Mouse (Mus musculus): ENCODE measurements around the gene Crhr2. TPM values are rescaled to one million over a fixed set of nuclear protein-coding genes. Genes with fewer than 3 reads are reported as not detected.

Crhr2 gene
- total and polyA plus RNA-seq, 2 experiments from 2014 or later = 10.8 to 24.4 TPM

GRCm38 (mm10) chr6:55123056-55123455, 9.8 kb downstream of the Crhr2 start:
- peaks cover 3% of the 10 kb centered on the region for H3K27me3 ChIP-seq (ENCODE audit: control insufficient read depth, insufficient read depth, low read length)
- H3K36me3 ChIP-seq (replicated peaks; ENCODE audit: control insufficient read depth, insufficient read depth, low read length) = no peaks in the 10 kb centered on the region
- H3K4me2 ChIP-seq (ENCODE audit: low read depth, low read length) = no peak overlapping the region
- TF ChIP-seq CTCF (IDR thresholded peaks at IDR 0.05; ENCODE audit: low read depth) = no peak
- H3K4me3 ChIP-seq (ENCODE audit: low read depth, low read length) = no peak overlapping the region
- H3K9me3 ChIP-seq (replicated peaks; ENCODE audit: control insufficient read depth, low read length) = no peaks in the 10 kb centered on the region
- no peak overlapping the region for H3K9ac ChIP-seq (replicated peaks; ENCODE audit: low read depth, low read length)
- DNase-seq (ENCODE audit: low spot score) = no peak
- WGBS = 53% methylated on average over 4 of the region's 4 CpGs
- 0 out of 2 replicates have a peak, but pooled peaks cover 2% of the 10 kb centered on the region for H3K4me1 ChIP-seq (ENCODE audit: control insufficient read depth, insufficient read depth)
- no peak overlapping the region for H3K27ac ChIP-seq (ENCODE audit: low read depth)
- peak; percentile 27; the same call in 1 of the 2 replicates for ATAC-seq (ENCODE audit: insufficient read depth, low read depth)

GRCm38 (mm10) chr6:55117325-55118109, 15.3 kb downstream of the Crhr2 start:
- H3K4me1 ChIP-seq (ENCODE audit: control insufficient read depth, insufficient read depth) = peaks cover 12% of the 10 kb centered on the region; the same call in 1 of the 2 replicates
- TF ChIP-seq EP300 (IDR thresholded peaks at IDR 0.05; ENCODE audit: low read depth) (no peak), CTCF (IDR thresholded peaks at IDR 0.05; ENCODE audit: low read depth) (no peak)
- DNase-seq (ENCODE audit: low spot score) (no peak), ATAC-seq (ENCODE audit: insufficient read depth, low read depth) (peak; percentile 32; the same call in 1 of the 2 replicates)
- peak overlapping the region; percentile 58 for H3K4me3 ChIP-seq (ENCODE audit: low read depth, low read length)
- H3K36me3 ChIP-seq (replicated peaks; ENCODE audit: control insufficient read depth, insufficient read depth, low read length) = peaks cover 6% of the 10 kb centered on the region; the same call in 1 of the 2 replicates
- H3K27me3 ChIP-seq (ENCODE audit: control insufficient read depth, insufficient read depth, low read length) = peaks cover 36% of the 10 kb centered on the region
- 0 out of 2 replicates have a peak overlapping the region, but pooled peaks have one; percentile 19 for H3K9ac ChIP-seq (replicated peaks; ENCODE audit: low read depth, low read length)
- H3K27ac ChIP-seq (ENCODE audit: low read depth) = no peak overlapping the region
- no peaks in the 10 kb centered on the region for H3K9me3 ChIP-seq (replicated peaks; ENCODE audit: control insufficient read depth, low read length)
- WGBS = 3% methylated on average over 64 of the region's 68 CpGs
- H3K4me2 ChIP-seq (ENCODE audit: low read depth, low read length) = peak overlapping the region; percentile 87

- H3K4me1 ChIP-seq (ENCODE audit: control insufficient read depth, insufficient read depth) = no peaks in the 10 kb centered on the region
- peak; percentile 67 for DNase-seq (ENCODE audit: low spot score)
- no peak for TF ChIP-seq EP300 (IDR thresholded peaks at IDR 0.05; ENCODE audit: low read depth)
- TF ChIP-seq CTCF (IDR thresholded peaks at IDR 0.05; ENCODE audit: low read depth) = no peak
Observed at GRCm38 (mm10) chr6:55108358-55108757, 24.5 kb downstream of the Crhr2 start.

GRCm38 (mm10) chr6:55098603-55099002, 34.2 kb downstream of the Crhr2 start:
- Histone ChIP-seq H3K27ac (ENCODE audit: low read depth) (no peak overlapping the region), H3K9me3 (replicated peaks; ENCODE audit: control insufficient read depth, low read length) (no peaks in the 10 kb centered on the region), H3K36me3 (replicated peaks; ENCODE audit: control insufficient read depth, insufficient read depth, low read length) (no peaks in the 10 kb centered on the region), H3K9ac (replicated peaks; ENCODE audit: low read depth, low read length) (no peak overlapping the region), H3K4me3 (ENCODE audit: low read depth, low read length) (no peak overlapping the region), H3K27me3 (ENCODE audit: control insufficient read depth, insufficient read depth, low read length) (no peaks in the 10 kb centered on the region), H3K4me2 (ENCODE audit: low read depth, low read length) (no peak overlapping the region), H3K4me1 (ENCODE audit: control insufficient read depth, insufficient read depth) (0 out of 2 replicates have a peak, but pooled peaks cover 4% of the 10 kb centered on the region)
- WGBS = 63% methylated on average over 5 of the region's 5 CpGs
- ATAC-seq (ENCODE audit: insufficient read depth, low read depth) (no peak), DNase-seq (ENCODE audit: low spot score) (no peak)
- no peak for TF ChIP-seq EP300 (IDR thresholded peaks at IDR 0.05; ENCODE audit: low read depth)
- TF ChIP-seq CTCF (IDR thresholded peaks at IDR 0.05; ENCODE audit: low read depth) = no peak

More at GRCm38 (mm10) chr6:55108358-55108757, 24.5 kb downstream of the Crhr2 start:
- Histone ChIP-seq H3K4me3 (ENCODE audit: low read depth, low read length) (no peak overlapping the region), H3K27me3 (ENCODE audit: control insufficient read depth, insufficient read depth, low read length) (peaks cover 2% of the 10 kb centered on the region; the same call in 1 of the 2 replicates), H3K27ac (ENCODE audit: low read depth) (no peak overlapping the region), H3K9me3 (replicated peaks; ENCODE audit: control insufficient read depth, low read length) (no peaks in the 10 kb centered on the region), H3K4me2 (ENCODE audit: low read depth, low read length) (no peak overlapping the region), H3K36me3 (replicated peaks; ENCODE audit: control insufficient read depth, insufficient read depth, low read length) (no peaks in the 10 kb centered on the region), H3K9ac (replicated peaks; ENCODE audit: low read depth, low read length) (no peak overlapping the region)
- peak; percentile 51; the same call in 1 of the 2 replicates for ATAC-seq (ENCODE audit: insufficient read depth, low read depth)
- WGBS = 6% methylated on average over 7 of the region's 7 CpGs

- no peak overlapping the region for H3K4me3 ChIP-seq (ENCODE audit: low read depth, low read length)
- H3K27ac ChIP-seq (ENCODE audit: low read depth) = no peak overlapping the region
- no peaks in the 10 kb centered on the region for H3K36me3 ChIP-seq (replicated peaks; ENCODE audit: control insufficient read depth, insufficient read depth, low read length)
- H3K9ac ChIP-seq (replicated peaks; ENCODE audit: low read depth, low read length) = no peak overlapping the region
- DNase-seq (ENCODE audit: low spot score) = peak; percentile 48
- no peaks in the 10 kb centered on the region for H3K27me3 ChIP-seq (ENCODE audit: control insufficient read depth, insufficient read depth, low read length)
- TF ChIP-seq CTCF (IDR thresholded peaks at IDR 0.05; ENCODE audit: low read depth) (no peak), EP300 (IDR thresholded peaks at IDR 0.05; ENCODE audit: low read depth) (no peak)
- H3K4me2 ChIP-seq (ENCODE audit: low read depth, low read length) = no peak overlapping the region
- H3K9me3 ChIP-seq (replicated peaks; ENCODE audit: control insufficient read depth, low read length) = no peaks in the 10 kb centered on the region
- WGBS = 22% methylated on average over 5 of the region's 5 CpGs
- ATAC-seq (ENCODE audit: insufficient read depth, low read depth) = peak; percentile 67
- 0 out of 2 replicates have a peak, but pooled peaks cover 4% of the 10 kb centered on the region for H3K4me1 ChIP-seq (ENCODE audit: control insufficient read depth, insufficient read depth)
Observed at GRCm38 (mm10) chr6:55098030-55098429, 34.8 kb downstream of the Crhr2 start.

Data from heart, postnatal 0 days (tissue).